Mouse (Mus musculus) spleen, embryonic (tissue): ENCODE data around the gene Anapc15-ps.

Experiments
- CTCF ChIA-PET: fragments of 350-600 bp; sonication (Branson Sonifier 250); formaldehyde crosslinking; loops from one replicate; lab custom pipeline; 2022; lab: Charles Lee

Gene Anapc15-ps

DNA sequence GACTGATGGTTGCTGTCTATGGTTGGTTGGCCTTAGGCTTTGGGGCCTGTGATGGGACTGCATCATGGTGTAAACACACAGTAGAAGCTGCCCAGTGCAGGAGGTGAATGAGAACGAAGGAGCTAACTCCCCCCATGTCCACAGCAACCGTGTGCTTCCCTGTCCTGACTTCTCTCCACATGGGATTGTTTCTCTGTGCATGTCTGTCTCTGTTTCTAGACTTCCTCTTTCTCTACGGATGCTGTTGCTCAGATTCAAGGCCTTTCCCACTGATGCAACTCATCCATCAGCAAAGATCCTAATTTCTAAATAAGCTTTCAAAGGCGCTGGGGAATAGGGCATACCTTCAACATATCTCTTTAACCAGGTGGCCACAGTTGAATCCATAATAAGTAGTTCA lies 3.4 kb downstream of the Anapc15-ps start:
- CTCF ChIA-PET: no interaction called here

GRCm38 (mm10) chr10:95669034-95669433 lies 4.2 kb downstream of the Anapc15-ps start:
- CTCF ChIA-PET: no interaction called here

DNA sequence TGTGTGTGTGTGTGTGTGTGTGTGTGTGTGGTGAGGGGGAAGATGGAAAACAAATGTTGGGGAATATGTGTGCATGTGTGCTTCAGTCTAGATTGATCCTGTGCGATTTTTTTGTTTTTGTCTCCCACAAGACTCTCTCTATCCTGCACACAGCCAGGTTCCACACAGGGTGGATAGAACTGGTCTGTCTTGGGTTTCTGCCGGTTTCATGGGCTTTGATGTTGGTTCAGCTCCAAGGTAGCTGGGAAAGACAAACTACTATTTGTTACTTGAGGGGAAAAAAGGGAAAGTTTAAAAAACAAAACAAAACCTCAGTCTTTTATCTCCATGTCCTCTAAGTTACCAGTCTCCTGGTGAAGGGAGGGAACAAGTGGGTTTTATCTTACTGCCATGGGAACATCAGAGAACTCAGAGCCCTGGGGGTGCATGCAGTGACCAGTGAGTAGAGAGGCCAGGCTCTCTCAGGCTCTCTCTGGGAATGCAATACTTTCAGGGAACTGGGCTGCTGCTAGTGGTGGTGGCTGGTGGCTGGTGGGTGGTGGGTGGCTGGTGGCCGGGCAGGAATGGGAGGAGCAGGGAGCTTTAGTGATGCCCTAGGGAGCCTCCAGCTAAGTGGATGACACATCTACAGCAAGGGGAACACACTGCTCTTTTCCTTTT lies 5.8 kb downstream of the Anapc15-ps start:
- CTCF ChIA-PET: no interaction called here

- CTCF ChIA-PET: no interaction called here
These were observed 6.5 kb downstream of the Anapc15-ps start for GRCm38 (mm10) chr10:95666791-95667190.

DNA sequence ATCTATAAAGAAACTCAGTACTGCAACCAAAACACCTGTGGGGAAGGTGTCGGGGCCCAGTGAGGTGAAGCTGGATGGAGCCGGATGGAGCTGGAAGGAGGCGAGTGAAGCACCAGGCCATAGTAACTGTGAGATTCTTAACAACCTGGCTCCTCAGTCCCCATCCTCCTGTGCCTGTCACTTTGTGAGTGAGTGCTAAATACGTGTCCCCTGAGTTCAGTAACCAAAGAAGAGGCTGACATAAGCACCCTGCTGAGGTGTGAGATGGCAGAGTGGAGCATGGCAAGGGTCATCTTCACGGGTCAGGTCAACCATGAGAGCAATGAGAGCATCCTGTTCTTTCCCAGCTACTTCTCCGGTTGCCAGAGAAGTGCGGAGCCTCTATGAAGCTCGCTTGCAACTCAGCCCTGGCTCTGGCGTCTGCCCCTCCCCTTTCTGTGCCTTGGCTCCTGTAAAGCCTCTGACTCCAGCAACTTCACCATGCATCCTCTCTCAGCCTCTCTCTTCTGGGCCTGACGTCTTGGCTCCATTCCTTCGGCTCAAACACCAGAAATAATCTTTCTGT lies 7.7 kb downstream of the Anapc15-ps start:
- CTCF ChIA-PET: no interaction called here

GRCm38 (mm10) chr10:95664613-95665012 lies 8.6 kb downstream of the Anapc15-ps start:
- CTCF ChIA-PET: no interaction called here

- CTCF ChIA-PET: no interaction called here
These were observed 12.9 kb downstream of the Anapc15-ps start for GRCm38 (mm10) chr10:95660356-95660755.

DNA sequence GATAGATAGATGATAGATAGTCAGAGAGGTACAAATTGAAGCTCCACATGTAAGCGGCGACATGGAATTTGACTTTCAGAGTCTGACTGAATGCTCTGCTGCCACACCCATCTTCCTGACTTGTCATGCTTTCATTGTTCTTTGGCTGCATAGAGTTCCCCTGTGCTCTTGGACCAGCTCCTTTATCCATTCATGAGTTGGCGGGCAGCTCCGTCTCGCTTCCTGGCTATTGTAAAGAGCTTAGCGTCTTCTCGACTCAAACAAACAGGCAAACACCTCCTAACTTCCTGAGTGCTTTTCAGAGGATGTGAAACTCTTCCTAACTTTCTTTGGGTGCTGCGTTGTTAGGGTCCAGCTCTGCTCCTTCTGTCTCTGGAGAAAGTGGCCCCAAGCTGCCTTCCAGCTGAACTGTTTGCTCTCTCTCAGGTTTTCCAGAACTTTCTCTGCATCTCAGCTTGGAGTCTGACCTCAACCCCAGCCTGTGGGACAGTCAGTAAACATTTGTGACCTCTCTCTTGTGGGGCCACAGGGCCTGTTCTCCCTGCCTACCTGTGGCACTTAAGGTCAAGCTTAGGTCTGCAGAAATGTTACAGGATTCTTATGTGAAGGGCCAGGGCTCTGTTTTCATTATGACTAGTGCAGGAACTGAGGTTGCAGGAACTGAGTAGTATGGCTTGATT lies 13.6 kb downstream of the Anapc15-ps start:
- CTCF ChIA-PET: no interaction called here

GRCm38 (mm10) chr10:95658836-95659343 lies 14.4 kb downstream of the Anapc15-ps start:
- CTCF ChIA-PET: no interaction called here

DNA sequence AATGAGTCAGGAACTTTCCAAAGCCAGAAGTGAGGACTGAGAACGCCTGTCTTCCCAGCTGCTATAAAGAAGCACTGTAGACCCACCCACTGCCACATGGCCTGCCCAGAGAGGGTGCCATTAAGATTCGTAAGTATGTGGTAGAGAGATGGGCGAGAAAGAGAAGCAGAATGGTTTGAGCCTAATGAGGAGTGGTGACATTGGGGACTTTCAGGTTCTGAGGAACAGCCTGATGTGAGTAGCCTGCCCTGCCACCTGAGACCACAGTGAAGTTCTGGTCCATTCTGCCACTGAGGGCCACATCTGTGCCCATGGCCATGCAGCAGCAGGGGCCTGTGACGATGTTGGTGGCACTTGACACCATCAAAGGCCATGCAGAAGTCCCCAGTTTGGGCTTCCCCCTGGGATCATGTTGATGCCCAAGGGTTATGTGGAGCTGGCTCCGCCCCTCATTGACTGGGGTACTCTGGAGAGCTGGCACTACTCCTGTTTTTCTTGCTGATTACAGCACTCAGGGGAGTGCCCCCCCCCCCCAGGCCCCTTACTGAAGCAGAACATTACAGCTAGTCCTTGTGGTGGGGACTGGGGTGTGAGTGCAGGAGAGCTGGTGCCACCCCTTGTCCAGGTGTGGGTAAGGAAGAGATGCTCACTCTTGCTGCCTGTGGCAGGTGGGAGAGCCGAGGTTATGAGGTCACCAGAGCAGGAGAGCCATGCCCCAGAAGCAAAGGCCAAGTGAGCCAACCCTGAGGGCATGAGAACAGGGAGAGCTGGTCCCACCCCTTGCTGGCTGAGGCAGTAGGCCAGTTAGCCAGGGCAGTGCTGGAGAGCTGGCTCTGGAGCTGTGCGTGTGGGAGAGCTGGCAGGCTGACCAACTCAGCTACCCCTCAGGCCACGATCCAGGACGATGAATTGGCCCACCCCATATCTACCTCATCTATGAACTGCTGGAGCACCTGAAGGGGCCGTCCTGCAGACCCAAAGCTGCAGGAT lies 16.7 kb downstream of the Anapc15-ps start:
- CTCF ChIA-PET: no interaction called here

DNA sequence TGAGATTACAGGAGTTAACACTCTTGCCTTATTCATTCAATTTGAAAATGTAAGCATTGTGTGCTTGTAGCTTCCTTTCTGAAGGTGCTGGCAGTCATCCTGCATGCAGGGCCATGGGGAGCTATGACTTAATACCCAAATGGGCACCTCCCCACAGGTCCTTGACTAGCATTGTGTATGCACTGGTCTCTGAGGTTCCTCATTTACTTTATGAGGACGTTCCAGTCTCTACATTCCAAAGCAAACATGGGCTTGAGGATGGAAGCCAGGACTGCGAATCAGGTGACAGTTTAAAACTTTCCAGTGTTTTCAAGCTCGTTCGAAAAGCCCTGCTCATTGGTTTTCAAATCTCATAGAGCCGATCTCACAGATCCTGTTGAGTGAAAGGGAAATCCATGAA lies 21.1 kb downstream of the Anapc15-ps start:
- CTCF ChIA-PET: no interaction called here

DNA sequence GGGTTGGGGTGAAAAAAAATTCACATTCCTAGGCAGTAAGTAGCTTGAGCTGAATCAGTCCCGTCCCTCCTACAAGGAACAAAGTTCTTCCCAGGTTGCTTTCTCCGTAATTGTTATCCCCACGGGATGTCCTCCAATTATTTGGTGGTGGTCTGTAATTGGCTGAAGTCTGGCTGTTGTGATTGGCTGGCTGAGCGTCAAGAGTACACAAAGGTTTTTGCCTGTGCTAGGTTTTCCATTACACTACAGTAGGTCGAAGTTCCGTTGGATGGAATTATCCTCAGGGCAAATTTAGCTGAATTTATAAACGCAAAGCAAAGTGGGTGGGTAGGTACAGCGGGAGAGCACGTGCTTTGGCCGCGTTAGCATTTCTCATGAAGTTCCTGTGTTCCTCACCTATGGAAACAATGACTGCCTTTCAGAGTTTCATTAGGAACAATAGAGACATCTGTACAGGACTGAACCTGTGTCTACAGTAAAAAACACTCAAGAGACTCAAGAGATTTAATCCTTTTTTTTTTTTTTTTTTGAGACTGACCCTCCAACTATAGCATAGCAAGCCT lies 24.8 kb downstream of the Anapc15-ps start:
- CTCF ChIA-PET: no interaction called here

DNA sequence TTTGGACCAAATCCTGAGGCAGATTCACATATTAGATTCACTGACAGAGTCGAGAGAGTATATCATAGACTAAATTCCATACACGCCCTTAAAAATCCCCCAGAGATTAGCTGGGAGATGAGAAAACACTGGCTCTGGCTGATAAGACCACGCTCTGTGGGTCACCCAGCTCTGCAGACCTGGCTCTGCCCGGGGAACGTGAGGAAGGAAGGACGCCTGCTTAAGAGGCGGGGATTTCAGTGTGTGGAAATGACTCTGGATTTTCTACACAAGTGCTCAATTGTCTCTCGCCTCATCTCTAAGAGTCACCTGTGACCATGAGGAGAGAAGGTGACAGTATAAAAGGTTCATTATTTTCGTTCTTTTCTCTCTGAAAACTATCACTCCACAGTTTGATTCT lies 26.1 kb downstream of the Anapc15-ps start:
- CTCF ChIA-PET: no interaction called here

DNA sequence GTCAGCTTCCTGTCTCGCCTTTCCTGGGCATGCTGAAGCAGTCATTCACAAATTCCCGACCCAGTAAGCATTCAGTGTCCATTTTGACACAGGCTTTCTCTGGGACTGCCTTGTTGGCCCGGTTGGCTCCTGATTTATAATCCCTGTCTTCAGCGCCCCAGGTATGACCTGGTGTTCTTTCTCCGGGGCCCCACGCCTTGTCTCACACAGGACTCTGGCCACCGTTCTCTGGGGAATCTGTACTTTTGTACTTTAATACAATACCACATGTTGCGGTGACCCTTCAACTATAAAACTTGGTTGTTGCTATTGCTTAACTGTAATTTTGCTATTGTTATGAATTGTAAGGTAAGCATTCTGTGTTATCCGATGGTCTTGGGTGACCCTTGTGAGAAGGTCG lies 26.7 kb downstream of the Anapc15-ps start:
- CTCF ChIA-PET: no interaction called here

GRCm38 (mm10) chr10:95643696-95644360 lies 29.4 kb downstream of the Anapc15-ps start:
- CTCF ChIA-PET: no interaction called here

GRCm38 (mm10) chr10:95643042-95643441 lies 30.2 kb downstream of the Anapc15-ps start:
- CTCF ChIA-PET: no interaction called here

DNA sequence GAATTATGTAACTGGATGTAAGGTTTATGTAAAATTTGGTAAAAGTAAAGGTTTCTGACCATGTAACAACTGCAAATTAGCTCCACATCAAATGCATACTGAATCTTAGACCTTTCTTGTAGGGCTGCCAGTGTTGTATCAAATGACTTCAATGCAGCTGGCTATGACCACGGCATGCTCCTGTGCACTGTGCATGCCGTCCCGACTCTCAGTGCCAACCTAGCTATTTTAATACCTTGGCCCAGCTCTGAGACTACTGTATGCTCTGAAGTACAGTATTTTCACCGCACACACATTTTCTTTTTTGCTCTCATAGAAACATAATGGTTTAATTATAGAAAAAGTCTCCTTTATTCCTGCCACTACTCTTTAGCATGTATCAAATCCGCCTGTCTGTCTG lies 31.9 kb downstream of the Anapc15-ps start:
- CTCF ChIA-PET: no interaction called here

GRCm38 (mm10) chr10:95639429-95639828 lies 33.8 kb downstream of the Anapc15-ps start:
- CTCF ChIA-PET: interaction anchor here (0.8 kb wide), 1 partner anchor 1215 kb away, joined by 16 read pairs; no protein-coding TSS in a partner anchor

DNA sequence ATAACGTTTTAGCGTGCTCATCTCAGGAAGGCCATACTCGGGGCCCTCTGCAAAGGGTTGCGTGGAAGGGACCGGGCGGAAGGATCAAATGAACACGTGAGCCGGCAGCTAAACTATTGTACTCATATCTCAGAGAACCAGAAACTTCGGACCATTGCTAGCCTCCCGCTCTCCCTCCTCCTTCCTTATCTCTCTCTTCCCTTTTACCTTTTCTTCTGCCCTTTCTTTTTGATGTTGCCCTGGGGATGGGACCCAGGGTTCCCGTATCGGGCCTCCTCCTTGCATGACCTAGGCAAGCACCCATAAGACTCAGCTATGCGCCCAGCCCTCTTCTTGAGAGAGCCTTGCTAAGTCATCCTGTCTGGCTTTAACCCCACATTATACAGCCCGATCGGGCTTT lies 38.5 kb downstream of the Anapc15-ps start:
- CTCF ChIA-PET: no interaction called here

DNA sequence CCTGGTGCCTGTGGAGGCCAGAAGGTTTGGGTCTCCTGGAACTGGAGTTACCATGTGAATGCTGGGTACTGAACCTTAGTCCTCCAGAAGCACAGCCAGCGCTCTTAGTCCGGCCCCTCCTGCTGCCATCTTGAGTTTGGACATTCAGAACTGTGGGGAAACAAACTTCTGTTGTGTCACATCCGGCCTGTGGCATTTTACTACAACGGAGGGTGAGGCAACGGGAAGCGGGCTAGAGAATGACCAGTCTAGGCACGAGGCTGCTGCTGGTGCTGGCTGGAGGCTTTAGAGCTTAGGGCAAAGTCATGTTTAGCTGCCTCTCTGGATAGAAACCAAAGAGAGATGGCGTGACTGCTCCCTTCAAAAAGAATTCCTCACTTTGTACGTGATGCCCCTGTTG lies 39.0 kb downstream of the Anapc15-ps start:
- CTCF ChIA-PET: no interaction called here

GRCm38 (mm10) chr10:95631568-95631967 lies 41.7 kb downstream of the Anapc15-ps start:
- CTCF ChIA-PET: no interaction called here
